Comparison of ENCODE assay signal across 10 mouse cellular contexts in genomic region chr17:35633992-35634391, GRCm38 (mm10). TPM values are rescaled to one million over a fixed set of nuclear protein-coding genes. Genes with fewer than 3 reads are reported as not detected.
DNase-seq lines count a peak whose midpoint lies in the region; ATAC-seq and TF ChIP-seq lines count a peak whose summit lies in the region.
"Had no signal": no experiment of that assay in that cellular context is flagged by ENCODE, and none has a peak within 500 bp of the region (broad histone marks: within the 10 kb centered on the region; RNA-seq: fewer than 3 reads in every experiment).

No protein-coding gene starts in this region.

- DNase-seq in embryo, embryonic 10 days (ENCODE audit: low spot score) = peak; percentile 29
- DNase-seq in embryo, embryonic 9.5 days (ENCODE audit: extremely low spot score) = no peak
- DNase-seq in urinary bladder, postnatal 14 days (ENCODE audit: low spot score) = peak; percentile 56
- DNase-seq in urinary bladder, postnatal 36 days (ENCODE audit: low spot score in 2 of 2) = no peak
- peak; percentile 46 for DNase-seq in lung, adult 2 months
- peak; percentile 54 for DNase-seq in right cerebral cortex, postnatal 4 days
- DNase-seq in urinary bladder, adult 2 months (ENCODE audit: low spot score) = no peak

- TF ChIP-seq POLR2A in lung, adult 2 months (IDR thresholded peaks at IDR 0.05; ENCODE audit: borderline replicate concordance, extremely low read depth, low read depth, low read length) = no peak

- no peak overlapping the region for H3K4me3 ChIP-seq in kidney, embryonic 16.5 days (ENCODE audit: low read length)
- no peak overlapping the region for H3K4me3 ChIP-seq in lung, adult 2 months (replicated peaks; ENCODE audit: extremely low read depth, low read depth, low read length)

- H3K9me3 ChIP-seq in kidney, embryonic 16.5 days (ENCODE audit: low read length) = no peaks in the 10 kb centered on the region
- H3K9me3 ChIP-seq: G1E had no signal

- H3K27me3 ChIP-seq in kidney, embryonic 16.5 days (ENCODE audit: insufficient read depth, low read length) = no peaks in the 10 kb centered on the region

- no peaks in the 10 kb centered on the region for H3K36me3 ChIP-seq in kidney, embryonic 16.5 days (ENCODE audit: insufficient read depth, low read length)
- H3K36me3 ChIP-seq: G1E had no signal

- peak; percentile 64 for TF ChIP-seq CTCF in lung, adult 2 months (IDR thresholded peaks at IDR 0.05; ENCODE audit: insufficient read depth, low read length)

- no peak overlapping the region for H3K4me2 ChIP-seq in kidney, embryonic 16.5 days (replicated peaks; ENCODE audit: low read depth, low read length)

- no peak overlapping the region for H3K27ac ChIP-seq in kidney, embryonic 16.5 days (ENCODE audit: low read length)

- no peaks in the 10 kb centered on the region for H3K4me1 ChIP-seq in kidney, embryonic 16.5 days (ENCODE audit: insufficient read depth, low read length)
- no peaks in the 10 kb centered on the region for H3K4me1 ChIP-seq in lung, adult 2 months (ENCODE audit: control insufficient read depth, insufficient read depth, low read length)

- ATAC-seq in kidney, embryonic 16.5 days (ENCODE audit: low FRiP score, low TSS enrichment) = peak; percentile 44; the same call in 1 of the 2 replicates

- H3K9ac ChIP-seq in kidney, embryonic 16.5 days (replicated peaks; ENCODE audit: low read length) = no peak overlapping the region

- 21% methylated on average over 1 of the region's 1 CpGs for WGBS in kidney, embryonic 16.5 days
- WGBS in lung, adult 2 months = 17% methylated on average over 1 of the region's 1 CpGs

RNA-seq across cellular contexts. Expression of gene Gm9573, which starts 7.6 kb away (rescaled TPM):
- not detected in 2 replicates for polyA plus RNA-seq in kidney, embryonic 16.5 days (2015; fragmentation: Nextera tagmentation; extraction: Ambion mirVana)
- polyA plus RNA-seq in lung, adult 2 months (2012; rRNA removed) = not detected in 2 replicates
- not detected in 2 replicates for polyA plus RNA-seq in urinary bladder, adult 2 months (2012; rRNA removed)
- polyA plus RNA-seq: G1E had no signal

RNA-seq across cellular contexts. Expression of gene Mucl3, which starts 9.5 kb away (rescaled TPM):
- polyA plus RNA-seq in kidney, embryonic 16.5 days (2015; fragmentation: Nextera tagmentation; extraction: Ambion mirVana) = 0.17 and 0.23 TPM in 2 replicates
- polyA plus RNA-seq in lung, adult 2 months (2012; rRNA removed) = 0.19 and 0.24 TPM in 2 replicates
- polyA plus RNA-seq in urinary bladder, adult 2 months (2012; rRNA removed) = 0.04 and 0.07 TPM in 2 replicates
- polyA plus RNA-seq: G1E; gonadal fat pad, adult 2 months had no signal

RNA-seq across cellular contexts. Expression of gene Sfta2, which starts 32.6 kb away (rescaled TPM):
- polyA plus RNA-seq in kidney, embryonic 16.5 days (2015; fragmentation: Nextera tagmentation; extraction: Ambion mirVana) = 1.8 and 7.3 TPM in 2 replicates
- polyA plus RNA-seq in lung, adult 2 months (2012; rRNA removed) = 257 and 330 TPM in 2 replicates
- polyA plus RNA-seq in urinary bladder, adult 2 months (2012; rRNA removed) = not detected in 2 replicates
- polyA plus RNA-seq: G1E had no signal

RNA-seq across cellular contexts. Expression of gene Vars2, which starts 33.4 kb away (rescaled TPM):
- 19.8 and 21.0 TPM in 2 replicates for polyA plus RNA-seq in kidney, embryonic 16.5 days (2015; fragmentation: Nextera tagmentation; extraction: Ambion mirVana)
- polyA plus RNA-seq in lung, adult 2 months (2012; rRNA removed) = 44.0 and 46.6 TPM in 2 replicates
- 21.3 and 21.8 TPM in 2 replicates for polyA plus RNA-seq in urinary bladder, adult 2 months (2012; rRNA removed)

RNA-seq across cellular contexts. Expression of gene Gtf2h4, which starts 39.5 kb away (rescaled TPM):
- polyA plus RNA-seq in kidney, embryonic 16.5 days (2015; fragmentation: Nextera tagmentation; extraction: Ambion mirVana) = 51.9 and 55.6 TPM in 2 replicates
- polyA plus RNA-seq in lung, adult 2 months (2012; rRNA removed) = 21.3 and 22.5 TPM in 2 replicates
- 19.8 and 22.4 TPM in 2 replicates for polyA plus RNA-seq in urinary bladder, adult 2 months (2012; rRNA removed)

Comparison
In these comparisons a context has a peak if more than half of its experiments do, and no peak if none do; other contexts are left out.
1. DNase-seq: peak in embryo, embryonic 10 days (single experiment), urinary bladder, postnatal 14 days (single experiment), lung, adult 2 months (single experiment) and right cerebral cortex, postnatal 4 days (single experiment); none in embryo, embryonic 9.5 days (single experiment), urinary bladder, postnatal 36 days (0 of 2) and urinary bladder, adult 2 months (single experiment).
2. RNA of gene Sfta2, which starts 32.6 kb away (polyA plus RNA-seq): 257 to 330 TPM in lung, adult 2 months; 1.8 to 7.3 TPM in kidney, embryonic 16.5 days and not detected in urinary bladder, adult 2 months; every median in the first group is over 10 times any median in the second.